Mouse (Mus musculus): ENCODE results near the gene Olfr1387.
A peak's percentile ranks its signal among the peaks of the same experiment; 100 is the strongest.
"Not testable (repeated sequence)": the region's sequence is repeated elsewhere in the genome, so short reads cannot be mapped to it uniquely, and the experiment has no call there.

Olfr1387 gene

GRCm38 (mm10) chr11:49455043-49455442 is at the start of gene Olfr1387:
Gene Olfr1387 (plus strand): TSS chr11:49455343.
- DNase-seq (ENCODE audit: low read depth), result no peak

- DNase-seq (ENCODE audit: low read depth), result no peak
Observed at GRCm38 (mm10) chr11:49406784-49407183, 48.4 kb upstream of the Olfr1387 start.

GRCm38 (mm10) chr11:49410540-49410939 is 44.6 kb upstream of the Olfr1387 start:
- peak; percentile 81 for DNase-seq (ENCODE audit: low read depth)

GRCm38 (mm10) chr11:49422767-49423166 is 32.4 kb upstream of the Olfr1387 start, which contains the start of gene Olfr1389:
Gene Olfr1389 (plus strand): TSS chr11:49423067.
- no peak for DNase-seq (ENCODE audit: low read depth)

- peak; percentile 53 for DNase-seq (ENCODE audit: low read depth)
Observed at GRCm38 (mm10) chr11:49425257-49425927, 29.8 kb upstream of the Olfr1387 start.

- DNase-seq (ENCODE audit: low read depth), result no peak
Observed at GRCm38 (mm10) chr11:49429641-49430040, 25.5 kb upstream of the Olfr1387 start.

- peak; percentile 3 for DNase-seq (ENCODE audit: low read depth)
Observed at GRCm38 (mm10) chr11:49436411-49436810, 18.7 kb upstream of the Olfr1387 start, which contains the start of gene Olfr1388. Gene Olfr1388 (plus strand): TSS chr11:49436624.

GRCm38 (mm10) chr11:49464746-49465145 is 9.6 kb downstream of the Olfr1387 start, which contains the start of gene Olfr1386:
Gene Olfr1386 (plus strand): TSS chr11:49465046.
- not testable (repeated sequence) for DNase-seq (ENCODE audit: low read depth)

- no peak for DNase-seq (ENCODE audit: low read depth)
Observed at GRCm38 (mm10) chr11:49485973-49486372, 30.8 kb downstream of the Olfr1387 start.

- DNase-seq (ENCODE audit: low read depth), result not testable (repeated sequence)
Observed at GRCm38 (mm10) chr11:49488770-49489169, 33.6 kb downstream of the Olfr1387 start, which contains the start of gene Olfr1385. Gene Olfr1385 (plus strand): TSS chr11:49489070.
